Mouse (Mus musculus) layer of hippocampus, postnatal 14 days (tissue): ENCODE data around the gene Agrp. TPM values are rescaled to one million over a fixed set of nuclear protein-coding genes. Genes with fewer than 3 reads are reported as not detected.

Source experiments
- DNase-seq, 2 experiments: peaks; one replicate each; pipeline ENCODE4 v3.0.0; 2021 to 2022; ENCODE audit warnings: low spot score in 2 of 2, mixed read lengths in 1 of 2
- long read RNA-seq, 2 experiments: library from polyadenylated mRNA; stranded (forward); transcript quantifications; one replicate each; pipeline ENCODE4 v2.0.0; 2021
- total RNA-seq, 2 experiments: library from RNA; stranded (reverse); gene quantifications; 2 replicates each; pipeline ENCODE4 v1.2.3; 2021

Agrp gene
- not detected for total RNA-seq
- long read RNA-seq, experiment 1: 0 reads
- long read RNA-seq, experiment 2, partial matches to known transcripts: 0 of 2 reads
- long read RNA-seq, experiment 2, other reads (novel, unspliced or antisense): 2 of 2 reads

DNA sequence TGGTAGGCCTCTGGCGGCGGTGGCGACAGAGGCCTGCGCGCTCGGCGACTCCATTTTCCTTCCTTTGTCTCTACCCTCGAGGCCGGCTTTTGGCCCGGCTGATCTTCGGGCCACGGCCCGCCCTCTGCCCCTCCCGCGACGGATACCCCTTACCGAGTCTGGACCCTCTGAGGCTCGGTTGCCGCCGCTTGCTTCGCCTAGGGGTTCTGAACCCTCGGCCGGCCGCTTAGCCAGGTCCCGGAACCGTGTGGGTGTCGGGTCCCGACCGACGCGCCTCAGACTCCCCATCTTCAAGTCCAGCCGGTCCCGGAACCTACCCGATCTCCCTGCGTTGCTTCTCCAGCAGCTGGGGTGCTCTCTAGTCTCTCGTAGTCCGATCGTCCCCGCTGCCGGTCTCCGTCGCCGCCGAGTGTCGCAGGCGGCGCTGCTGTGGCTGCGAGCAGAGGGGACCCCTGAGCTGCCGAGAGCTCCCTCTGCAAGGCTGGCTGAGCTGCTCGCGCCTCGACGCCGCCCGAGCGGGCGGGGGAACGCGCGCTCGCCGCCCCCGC is at the start of gene Agrp:
TSS of gene Agrp (minus strand) at position 431 of the 548 bp plus-strand sequence.
- peak in 1 of 2 experiments; percentile 69 for DNase-seq

DNA sequence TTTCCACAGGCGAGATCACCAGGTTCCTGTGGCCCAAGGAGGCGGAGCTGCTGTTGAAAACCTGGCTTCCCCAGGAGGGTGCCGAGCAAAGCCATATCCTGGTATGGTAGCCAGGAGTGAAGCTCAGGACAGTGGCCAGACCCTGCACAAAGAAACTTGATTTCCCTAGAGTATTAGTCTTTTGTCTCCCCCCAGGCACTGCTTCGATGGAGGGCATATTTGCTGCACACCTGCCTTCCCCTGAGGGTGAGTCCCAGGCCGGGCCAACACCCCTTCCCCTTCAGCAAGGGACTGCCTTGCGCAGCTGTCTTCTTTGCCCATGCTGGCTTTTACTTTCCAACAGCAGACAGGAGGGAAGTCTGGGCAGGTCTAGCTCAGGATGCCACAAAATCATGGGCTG is 49.4 kb upstream of the Agrp start:
- no peak for DNase-seq

GRCm38 (mm10) chr8:105685796-105686308 is 48.7 kb upstream of the Agrp start, which contains the start of gene Carmil2:
Gene Carmil2 (plus strand): TSS chr8:105686274.
- DNase-seq: no peak

DNA sequence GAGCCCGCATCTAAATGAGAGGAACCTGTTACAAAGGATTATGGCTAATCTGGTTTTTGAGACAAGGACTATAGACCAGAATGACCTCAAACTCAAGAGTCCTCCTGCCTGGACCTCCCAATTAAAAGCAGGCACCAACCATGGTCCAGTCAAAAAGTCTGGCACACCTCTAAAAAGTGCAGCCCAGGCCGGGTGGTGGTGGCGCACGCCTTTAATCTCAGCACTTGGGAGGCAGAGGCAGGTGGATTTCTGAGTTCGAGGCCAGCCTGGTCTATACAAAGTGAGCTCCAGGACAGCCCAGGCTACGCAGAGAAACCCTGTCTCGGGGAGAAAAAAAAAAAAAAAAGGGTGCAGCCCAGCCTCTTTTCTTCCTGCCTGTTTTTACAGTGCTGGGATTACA is 48.1 kb upstream of the Agrp start:
- no peak for DNase-seq

- no peak for DNase-seq
Observed at GRCm38 (mm10) chr8:105677891-105678290, 40.7 kb upstream of the Agrp start.

GRCm38 (mm10) chr8:105661167-105661566 is 24.0 kb upstream of the Agrp start:
- DNase-seq: peak in 1 of 2 experiments; percentile 28

GRCm38 (mm10) chr8:105657641-105658040 is 20.4 kb upstream of the Agrp start:
- no peak for DNase-seq

DNA sequence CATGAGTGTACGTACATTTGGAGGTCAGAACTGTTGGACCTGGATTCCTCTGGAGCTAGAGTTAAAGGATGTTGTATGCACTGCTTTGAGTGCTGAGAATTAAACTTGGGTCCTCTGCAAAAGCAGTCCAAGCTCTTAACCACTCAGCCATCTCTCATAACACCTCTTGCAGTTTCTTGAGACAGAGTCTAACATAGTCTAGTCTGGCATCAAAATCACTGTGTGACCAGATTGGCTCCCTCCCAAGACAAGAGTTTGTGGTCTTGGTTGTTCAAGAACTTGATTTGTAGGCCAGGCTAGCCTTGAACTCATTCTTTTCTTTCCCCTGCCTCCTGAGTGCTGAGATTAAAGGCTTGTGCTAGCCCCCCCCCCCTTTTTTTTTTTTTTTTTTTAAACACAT is 11.7 kb upstream of the Agrp start:
- no peak for DNase-seq

DNA sequence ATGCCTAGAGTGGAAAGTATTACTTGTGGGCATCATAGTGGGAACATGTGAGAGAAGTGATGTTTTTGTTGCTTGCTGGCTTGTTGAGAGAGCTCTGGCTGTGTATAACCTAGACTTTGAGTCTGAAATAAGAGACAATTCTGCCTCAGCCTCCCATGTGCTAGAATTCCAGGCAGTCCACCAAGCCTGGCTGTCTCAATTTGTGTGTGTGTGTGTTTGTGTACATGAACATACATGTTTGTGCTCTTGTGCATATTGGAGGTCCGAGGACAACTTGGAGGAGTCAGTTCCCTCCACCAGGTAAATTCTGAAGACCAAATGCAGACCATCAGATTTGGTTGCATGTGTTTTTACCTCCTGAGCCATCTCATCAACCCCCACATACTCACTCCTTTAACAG is 8.0 kb upstream of the Agrp start:
- no peak for DNase-seq

DNA sequence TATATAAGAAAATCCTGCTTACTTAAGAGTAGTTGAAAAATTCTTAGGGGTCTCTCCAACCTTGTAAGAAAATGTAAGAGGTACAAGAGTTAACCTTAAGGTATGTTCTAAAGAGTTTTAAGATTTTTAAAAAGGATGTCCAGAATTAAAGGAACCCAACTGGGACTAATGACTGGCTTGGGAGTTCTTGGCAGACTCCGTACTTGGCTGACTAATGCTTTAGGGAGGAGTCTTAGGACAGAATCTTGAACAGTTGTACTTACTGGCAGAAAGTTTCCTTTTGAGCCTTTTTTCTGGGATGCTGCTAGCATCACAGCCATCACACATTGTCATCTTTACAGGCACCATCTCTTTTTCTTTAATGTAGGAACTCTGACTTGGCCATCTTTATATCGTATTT is 3.3 kb upstream of the Agrp start:
- DNase-seq: no peak

- no peak for DNase-seq
Observed at GRCm38 (mm10) chr8:105639835-105640234, 2.6 kb upstream of the Agrp start.

GRCm38 (mm10) chr8:105638510-105638909 is 1.3 kb upstream of the Agrp start:
- no peak for DNase-seq

DNA sequence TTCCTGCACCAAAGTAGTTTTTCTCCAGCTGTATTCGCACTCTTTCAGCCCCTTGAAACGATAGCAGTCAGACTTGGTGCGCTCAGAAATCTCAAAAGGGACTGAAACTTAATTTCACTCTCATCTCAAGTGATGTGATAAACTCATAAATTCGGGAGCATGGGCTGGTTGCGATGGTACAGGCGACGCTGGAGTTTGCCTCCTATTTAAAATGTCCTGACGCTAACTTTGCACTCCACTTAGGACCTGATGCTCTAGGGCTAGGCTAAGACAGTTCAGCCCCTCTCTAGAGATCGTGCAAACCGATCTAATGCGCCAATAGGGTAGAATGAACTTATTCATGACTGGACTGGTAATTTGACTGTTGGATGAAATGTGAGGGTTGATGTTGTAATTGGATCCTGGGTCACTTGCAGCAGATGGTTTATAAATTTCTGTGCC is 428 bp upstream of the Agrp start:
- no peak for DNase-seq

GRCm38 (mm10) chr8:105636018-105636962 is 903 bp downstream of the Agrp start, which contains the start of gene Ctcf:
Gene Ctcf (plus strand): TSS chr8:105636568.
- DNase-seq: peak; percentile 90 to 92

DNA sequence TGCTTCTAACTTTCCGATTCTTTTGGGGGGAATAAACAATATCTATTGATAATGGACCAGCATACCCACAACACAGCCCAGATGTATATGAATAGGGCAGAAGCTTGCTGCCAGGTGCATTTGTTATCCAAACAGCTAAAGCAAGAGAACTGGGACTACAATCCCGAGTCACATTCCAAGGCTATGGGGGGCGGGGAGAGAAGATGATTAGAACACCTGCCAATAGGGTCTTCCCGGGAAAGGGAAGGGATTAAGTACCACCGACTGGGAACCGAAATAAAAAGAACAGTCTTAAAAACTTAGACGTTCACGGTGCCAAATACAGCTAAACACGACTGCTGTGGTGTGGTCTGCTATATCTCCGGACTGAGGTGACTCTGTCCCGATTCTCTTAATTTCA is 1.7 kb downstream of the Agrp start:
- no peak for DNase-seq

DNA sequence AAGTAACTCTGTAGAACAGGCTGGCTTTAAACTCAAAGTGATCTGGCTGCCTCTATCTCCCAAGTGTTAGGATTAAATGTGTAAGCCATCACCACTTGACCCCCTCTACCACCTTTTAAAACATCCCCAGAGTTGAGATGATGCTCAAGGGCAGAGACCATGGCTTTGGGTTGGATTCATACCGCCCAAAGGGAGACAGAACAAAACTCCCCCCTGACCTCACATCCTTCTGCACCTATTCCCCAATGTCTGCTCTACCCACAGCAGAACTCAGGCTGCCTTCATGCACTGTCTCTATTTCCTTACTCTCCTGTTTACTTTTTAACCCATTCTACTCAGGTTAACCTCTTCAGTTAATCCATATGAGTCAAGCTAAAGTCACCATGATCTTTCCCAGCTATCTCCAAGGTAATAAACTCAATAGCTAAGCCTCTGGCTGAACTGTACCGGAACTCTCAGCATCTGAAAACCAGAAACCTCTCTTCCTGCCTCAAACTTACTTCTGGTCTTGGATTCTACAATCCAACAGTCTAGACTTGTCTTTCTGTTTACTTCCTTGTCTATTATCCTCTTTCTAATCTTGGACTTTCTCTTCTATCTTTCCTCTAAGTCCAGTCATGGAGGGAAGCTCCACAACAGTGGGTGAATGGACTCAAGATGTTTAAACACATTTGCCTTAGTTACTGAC is 2.3 kb downstream of the Agrp start:
- no peak for DNase-seq

DNA sequence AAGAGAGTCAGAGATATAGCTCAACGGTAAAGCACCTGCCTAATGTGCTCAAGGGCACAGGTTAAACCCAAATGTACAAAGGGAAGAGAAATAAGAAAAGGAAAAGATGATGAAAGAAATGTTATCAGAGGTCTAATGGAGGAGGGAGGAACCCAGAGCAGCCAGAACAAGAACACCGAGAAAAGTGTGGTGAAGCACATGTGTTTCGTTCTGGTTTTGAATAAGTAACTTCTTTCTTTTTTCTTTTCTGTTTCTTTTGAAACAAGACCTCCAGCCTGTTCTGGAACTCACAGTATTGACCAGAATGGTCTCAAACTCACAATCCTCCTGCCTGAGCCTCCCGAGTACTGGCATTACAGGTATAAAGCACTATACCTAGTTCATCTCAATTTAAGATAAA is 7.9 kb downstream of the Agrp start:
- DNase-seq: no peak

DNA sequence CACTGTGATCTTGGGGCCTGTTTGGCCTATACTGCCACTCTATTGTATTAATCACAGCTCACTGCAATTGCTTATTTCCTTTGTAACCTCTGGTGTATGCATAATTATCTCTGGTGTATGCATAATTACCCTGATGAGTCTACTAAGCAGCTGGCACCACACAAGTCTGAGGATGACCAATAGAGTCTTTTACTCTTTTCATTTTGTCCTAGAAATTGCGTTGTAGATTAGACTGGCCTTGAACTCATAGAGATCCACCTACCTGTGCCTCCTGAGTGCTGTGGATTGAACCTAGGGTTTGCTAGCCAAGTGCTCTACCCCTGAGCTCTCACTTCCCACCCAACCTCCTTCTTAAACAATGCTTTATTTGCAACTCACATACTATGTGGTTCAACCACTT is 11.1 kb downstream of the Agrp start:
- DNase-seq: no peak

- no peak for DNase-seq
Observed at GRCm38 (mm10) chr8:105624831-105625230, 12.4 kb downstream of the Agrp start.

- peak in 1 of 2 experiments; percentile 84 for DNase-seq
Observed at GRCm38 (mm10) chr8:105624401-105624800, 12.8 kb downstream of the Agrp start.

DNA sequence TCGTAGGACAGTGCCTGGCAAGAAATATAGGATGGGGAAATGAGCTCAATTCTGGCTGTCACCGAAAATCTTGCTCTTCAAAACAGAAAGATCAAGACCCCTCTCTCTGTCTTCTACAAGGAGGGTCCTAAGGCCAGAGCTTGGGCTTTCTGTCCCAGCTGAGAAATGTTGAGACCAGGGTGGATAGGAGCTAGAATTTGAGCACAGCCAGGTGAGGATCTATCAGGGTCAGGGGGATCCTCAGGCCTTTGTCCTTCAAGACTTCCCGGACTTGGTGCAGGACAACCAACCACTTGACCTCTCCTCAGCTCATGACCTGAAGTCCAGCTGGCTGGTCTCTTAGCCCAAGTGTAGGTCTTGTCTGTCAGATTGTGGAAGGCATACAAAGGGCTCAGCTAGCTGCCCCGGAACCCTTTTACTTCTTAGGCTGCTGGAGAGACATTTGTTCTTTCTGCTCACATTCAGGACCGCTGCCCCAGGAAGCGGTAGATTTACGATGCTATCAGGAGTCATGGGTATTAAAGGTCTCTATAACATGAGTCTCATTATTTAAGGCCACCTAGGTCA is 13.4 kb downstream of the Agrp start:
- DNase-seq: no peak
